Mouse (Mus musculus): ENCODE measurements around the gene Rtkn2. TPM values are rescaled to one million over a fixed set of nuclear protein-coding genes. Genes with fewer than 3 reads are reported as not detected.
A peak's percentile ranks its signal among the peaks of the same experiment; 100 is the strongest.

The Rtkn2 gene
- polyA plus RNA-seq, 1 experiment from 2014 or later, result 5.8 TPM

- H3K27ac ChIP-seq (replicated peaks; ENCODE audit: low read depth, low read length), result no peak overlapping the region
- H3K36me3 ChIP-seq (ENCODE audit: control insufficient read depth, insufficient read depth, low read length), result no peaks in the 10 kb centered on the region
- H3K4me1 ChIP-seq (ENCODE audit: control insufficient read depth, insufficient read depth, low read length), result peaks cover 10% of the 10 kb centered on the region
- H3K9ac ChIP-seq (replicated peaks; ENCODE audit: low read length), result no peak overlapping the region
- whole genome bisulfite sequencing, result 91% methylated on average over 3 of the region's 3 CpGs
- H3K4me2 ChIP-seq (ENCODE audit: low read length), result no peak overlapping the region
- no peak overlapping the region for H3K4me3 ChIP-seq (replicated peaks; ENCODE audit: low read depth, low read length)
- no peak for DNase-seq
- ATAC-seq (ENCODE audit: low FRiP score, low TSS enrichment), result no peak
- 0 out of 2 replicates have a peak, but pooled peaks cover 2% of the 10 kb centered on the region for H3K9me3 ChIP-seq (ENCODE audit: control insufficient read depth, low read length)
- no peaks in the 10 kb centered on the region for H3K27me3 ChIP-seq (ENCODE audit: control insufficient read depth, insufficient read depth, low read length)
Observed at GRCm38 (mm10) chr10:68057841-68058240, 78.5 kb downstream of the Rtkn2 start.

- Histone ChIP-seq H3K36me3 (ENCODE audit: control insufficient read depth, insufficient read depth, low read length) (no peaks in the 10 kb centered on the region), H3K4me1 (ENCODE audit: control insufficient read depth, insufficient read depth, low read length) (peaks cover 10% of the 10 kb centered on the region), H3K4me3 (replicated peaks; ENCODE audit: low read depth, low read length) (no peak overlapping the region), H3K9me3 (ENCODE audit: control insufficient read depth, low read length) (0 out of 2 replicates have a peak, but pooled peaks cover 2% of the 10 kb centered on the region), H3K9ac (replicated peaks; ENCODE audit: low read length) (no peak overlapping the region), H3K27me3 (ENCODE audit: control insufficient read depth, insufficient read depth, low read length) (no peaks in the 10 kb centered on the region), H3K4me2 (ENCODE audit: low read length) (no peak overlapping the region), H3K27ac (replicated peaks; ENCODE audit: low read depth, low read length) (no peak overlapping the region)
- ATAC-seq (ENCODE audit: low FRiP score, low TSS enrichment) (no peak), DNase-seq (no peak)
- 98% methylated on average over 1 of the region's 1 CpGs for WGBS
Observed at GRCm38 (mm10) chr10:68058378-68058777, 79.0 kb downstream of the Rtkn2 start.

GRCm38 (mm10) chr10:68060590-68061248 is 81.3 kb downstream of the Rtkn2 start:
- Histone ChIP-seq H3K27ac (replicated peaks; ENCODE audit: low read depth, low read length) (peak overlapping the region; percentile 66), H3K9ac (replicated peaks; ENCODE audit: low read length) (no peak overlapping the region), H3K4me1 (ENCODE audit: control insufficient read depth, insufficient read depth, low read length) (peaks cover 17% of the 10 kb centered on the region), H3K4me3 (replicated peaks; ENCODE audit: low read depth, low read length) (no peak overlapping the region), H3K9me3 (ENCODE audit: control insufficient read depth, low read length) (0 out of 2 replicates have a peak, but pooled peaks cover 2% of the 10 kb centered on the region), H3K27me3 (ENCODE audit: control insufficient read depth, insufficient read depth, low read length) (no peaks in the 10 kb centered on the region), H3K4me2 (ENCODE audit: low read length) (no peak overlapping the region), H3K36me3 (ENCODE audit: control insufficient read depth, insufficient read depth, low read length) (no peaks in the 10 kb centered on the region)
- ATAC-seq (ENCODE audit: low FRiP score, low TSS enrichment) (no peak), DNase-seq (no peak)
- WGBS, result 63% methylated on average over 16 of the region's 16 CpGs

- ATAC-seq (ENCODE audit: low FRiP score, low TSS enrichment), result no peak
- Histone ChIP-seq H3K4me3 (replicated peaks; ENCODE audit: low read depth, low read length) (no peak overlapping the region), H3K36me3 (ENCODE audit: control insufficient read depth, insufficient read depth, low read length) (no peaks in the 10 kb centered on the region), H3K27ac (replicated peaks; ENCODE audit: low read depth, low read length) (peak overlapping the region; percentile 66), H3K9me3 (ENCODE audit: control insufficient read depth, low read length) (0 out of 2 replicates have a peak, but pooled peaks cover 2% of the 10 kb centered on the region), H3K4me2 (ENCODE audit: low read length) (no peak overlapping the region), H3K9ac (replicated peaks; ENCODE audit: low read length) (no peak overlapping the region), H3K4me1 (ENCODE audit: control insufficient read depth, insufficient read depth, low read length) (peaks cover 17% of the 10 kb centered on the region), H3K27me3 (ENCODE audit: control insufficient read depth, insufficient read depth, low read length) (no peaks in the 10 kb centered on the region)
- 29% methylated on average over 8 of the region's 8 CpGs for WGBS
- peak; percentile 44 for DNase-seq
Observed at GRCm38 (mm10) chr10:68061249-68061615, 81.9 kb downstream of the Rtkn2 start.

GRCm38 (mm10) chr10:68063806-68064545 is 84.6 kb downstream of the Rtkn2 start:
- ATAC-seq (ENCODE audit: low FRiP score, low TSS enrichment) (no peak), DNase-seq (no peak)
- Histone ChIP-seq H3K4me2 (ENCODE audit: low read length) (no peak overlapping the region), H3K4me1 (ENCODE audit: control insufficient read depth, insufficient read depth, low read length) (peaks cover 17% of the 10 kb centered on the region), H3K4me3 (replicated peaks; ENCODE audit: low read depth, low read length) (no peak overlapping the region), H3K9ac (replicated peaks; ENCODE audit: low read length) (no peak overlapping the region), H3K27me3 (ENCODE audit: control insufficient read depth, insufficient read depth, low read length) (no peaks in the 10 kb centered on the region), H3K9me3 (ENCODE audit: control insufficient read depth, low read length) (no peaks in the 10 kb centered on the region), H3K27ac (replicated peaks; ENCODE audit: low read depth, low read length) (0 out of 2 replicates have a peak overlapping the region, but pooled peaks have one; percentile 32), H3K36me3 (ENCODE audit: control insufficient read depth, insufficient read depth, low read length) (no peaks in the 10 kb centered on the region)
- 40% methylated on average over 8 of the region's 8 CpGs for WGBS

- Histone ChIP-seq H3K4me1 (ENCODE audit: control insufficient read depth, insufficient read depth, low read length) (peaks cover 17% of the 10 kb centered on the region), H3K9me3 (ENCODE audit: control insufficient read depth, low read length) (no peaks in the 10 kb centered on the region), H3K9ac (replicated peaks; ENCODE audit: low read length) (no peak overlapping the region), H3K4me2 (ENCODE audit: low read length) (no peak overlapping the region), H3K36me3 (ENCODE audit: control insufficient read depth, insufficient read depth, low read length) (no peaks in the 10 kb centered on the region), H3K4me3 (replicated peaks; ENCODE audit: low read depth, low read length) (no peak overlapping the region), H3K27ac (replicated peaks; ENCODE audit: low read depth, low read length) (no peak overlapping the region), H3K27me3 (ENCODE audit: control insufficient read depth, insufficient read depth, low read length) (no peaks in the 10 kb centered on the region)
- ATAC-seq (ENCODE audit: low FRiP score, low TSS enrichment), result no peak
- DNase-seq, result no peak
- 49% methylated on average over 10 of the region's 10 CpGs for WGBS
Observed at GRCm38 (mm10) chr10:68064571-68064970, 85.2 kb downstream of the Rtkn2 start.

- Histone ChIP-seq H3K4me3 (replicated peaks; ENCODE audit: low read depth, low read length) (no peak overlapping the region), H3K4me1 (ENCODE audit: control insufficient read depth, insufficient read depth, low read length) (peaks cover 9% of the 10 kb centered on the region), H3K9me3 (ENCODE audit: control insufficient read depth, low read length) (no peaks in the 10 kb centered on the region), H3K36me3 (ENCODE audit: control insufficient read depth, insufficient read depth, low read length) (no peaks in the 10 kb centered on the region), H3K4me2 (ENCODE audit: low read length) (no peak overlapping the region), H3K27me3 (ENCODE audit: control insufficient read depth, insufficient read depth, low read length) (no peaks in the 10 kb centered on the region), H3K9ac (replicated peaks; ENCODE audit: low read length) (no peak overlapping the region), H3K27ac (replicated peaks; ENCODE audit: low read depth, low read length) (no peak overlapping the region)
- no peak for ATAC-seq (ENCODE audit: low FRiP score, low TSS enrichment)
- WGBS, result 93% methylated on average over 5 of the region's 5 CpGs
- no peak for DNase-seq
Observed at GRCm38 (mm10) chr10:68066173-68066572, 86.8 kb downstream of the Rtkn2 start.

- no peak overlapping the region for H3K27ac ChIP-seq (replicated peaks; ENCODE audit: low read depth, low read length)
- 82% methylated on average over 5 of the region's 5 CpGs for WGBS
Observed at GRCm38 (mm10) chr10:68067961-68068360, 88.6 kb downstream of the Rtkn2 start.

More at GRCm38 (mm10) chr10:68067961-68068360, 88.6 kb downstream of the Rtkn2 start:
- Histone ChIP-seq H3K9me3 (ENCODE audit: control insufficient read depth, low read length) (no peaks in the 10 kb centered on the region), H3K4me3 (replicated peaks; ENCODE audit: low read depth, low read length) (no peak overlapping the region), H3K4me1 (ENCODE audit: control insufficient read depth, insufficient read depth, low read length) (0 out of 2 replicates have a peak, but pooled peaks cover 7% of the 10 kb centered on the region), H3K36me3 (ENCODE audit: control insufficient read depth, insufficient read depth, low read length) (no peaks in the 10 kb centered on the region), H3K27me3 (ENCODE audit: control insufficient read depth, insufficient read depth, low read length) (no peaks in the 10 kb centered on the region), H3K4me2 (ENCODE audit: low read length) (no peak overlapping the region), H3K9ac (replicated peaks; ENCODE audit: low read length) (no peak overlapping the region)
- ATAC-seq (ENCODE audit: low FRiP score, low TSS enrichment) (no peak), DNase-seq (no peak)

All from midbrain, embryonic 14.5 days (tissue).